Mouse (Mus musculus) forebrain, embryonic 14.5 days (tissue): ENCODE data around the gene Pgap2. TPM values are rescaled to one million over a fixed set of nuclear protein-coding genes. Genes with fewer than 3 reads are reported as not detected.

Experiments used
- ATAC-seq: fragments of 200-750 bp; cut with Nextera tagmentation; 2 replicates; pipeline ENCODE4 v1.8.0; 2017; ENCODE audit warnings: mild to moderate bottlenecking, moderate library complexity
- DNase-seq: peaks from one replicate; pipeline ENCODE4 v3.0.0-alpha.2; 2015; ENCODE audit warnings: low spot score
- H3K27ac ChIP-seq: fragments of 300-500 bp; sonication (generic); 2 replicates; pipeline ENCODE4 v1.5.1; 2014; ENCODE audit warnings: low read depth, mild to moderate bottlenecking, control low read depth, low read length, moderate library complexity
- H3K27me3 ChIP-seq: fragments of 300-500 bp; sonication (generic); replicated peaks from 2 replicates; pipeline ENCODE4 v1.6.1; 2014; ENCODE audit warnings: low read length, control low read depth, mixed read lengths; ENCODE audit not compliant: control insufficient read depth, insufficient read depth
- H3K36me3 ChIP-seq: fragments of 300-500 bp; sonication (generic); 2 replicates; pipeline ENCODE4 v1.6.1; 2014; ENCODE audit warnings: low read length, control low read depth; ENCODE audit not compliant: control insufficient read depth, insufficient read depth
- H3K4me1 ChIP-seq: fragments of 300-500 bp; sonication (generic); 2 replicates; pipeline ENCODE4 v1.6.1; 2014; ENCODE audit warnings: antibody characterized with exemption, low read length, control low read depth; ENCODE audit not compliant: control insufficient read depth, insufficient read depth
- H3K4me2 ChIP-seq: fragments of 300-500 bp; sonication (generic); 2 replicates; pipeline ENCODE4 v1.6.1; 2014; ENCODE audit warnings: mild to moderate bottlenecking, control low read depth, low read length
- H3K4me3 ChIP-seq: fragments of 300-500 bp; sonication (generic); 2 replicates; pipeline ENCODE4 v1.5.1; 2014; ENCODE audit warnings: low read depth, low read length, control low read depth
- H3K9ac ChIP-seq: fragments of 300-500 bp; sonication (generic); 2 replicates; pipeline ENCODE4 v1.6.1; 2014; ENCODE audit warnings: mild to moderate bottlenecking, low read length, control low read depth, moderate library complexity
- H3K9me3 ChIP-seq: fragments of 300-500 bp; sonication (generic); replicated peaks from 2 replicates; pipeline ENCODE4 v1.6.1; 2016; ENCODE audit warnings: low read length, control low read depth, mixed read lengths; ENCODE audit not compliant: control insufficient read depth
- WGBS: fragments of 180-500 bp; shearing (Covaris S2); extraction: QIAGEN DNeasy Blood & Tissue Kit; methylation state at CpG from one replicate; pipeline ENCODE4 v1.1.7; 2014; 5-methylcytosine and 5-hydroxymethylcytosine counted together
- polyA plus RNA-seq: library from polyadenylated mRNA; unstranded; fragments of >200 nt; fragmentation: Nextera tagmentation; extraction: Ambion mirVana; gene quantifications from 2 replicates; pipeline ENCODE4 v1.2.1, GENCODE M21; 2014

Pgap2 gene
- polyA plus RNA-seq, 1 experiment from 2014 or later = 54.1 TPM

GRCm38 (mm10) chr7:102208806-102209363 lies 1.1 kb upstream of the Pgap2 start:
- peaks cover 10% of the 10 kb centered on the region for H3K4me1 ChIP-seq
- ATAC-seq (no peak), DNase-seq (no peak)
- WGBS = 61% methylated on average over 4 of the region's 4 CpGs
- H3K36me3 ChIP-seq = peaks cover 4% of the 10 kb centered on the region; the same call in 1 of the 2 replicates
- H3K9ac ChIP-seq = peak overlapping the region; percentile 85
- no peaks in the 10 kb centered on the region for H3K27me3 ChIP-seq
- peak overlapping the region; percentile 86 for H3K4me3 ChIP-seq
- H3K9me3 ChIP-seq = no peaks in the 10 kb centered on the region
- no peak overlapping the region for H3K27ac ChIP-seq
- H3K4me2 ChIP-seq = peak overlapping the region; percentile 93

GRCm38 (mm10) chr7:102211071-102211470 lies 1.1 kb downstream of the Pgap2 start:
- no peaks in the 10 kb centered on the region for H3K36me3 ChIP-seq
- peak overlapping the region; percentile 90 for H3K27ac ChIP-seq
- H3K4me1 ChIP-seq = peaks cover 10% of the 10 kb centered on the region
- peak overlapping the region; percentile 61 for H3K4me2 ChIP-seq
- H3K9ac ChIP-seq = peak overlapping the region; percentile 70
- ATAC-seq (no peak), DNase-seq (no peak)
- H3K9me3 ChIP-seq = no peaks in the 10 kb centered on the region
- H3K27me3 ChIP-seq = no peaks in the 10 kb centered on the region
- 68% methylated on average over 3 of the region's 3 CpGs for WGBS
- H3K4me3 ChIP-seq = peak overlapping the region; percentile 86

GRCm38 (mm10) chr7:102221899-102222298 lies 11.9 kb downstream of the Pgap2 start:
- H3K9me3 ChIP-seq = no peaks in the 10 kb centered on the region
- H3K27me3 ChIP-seq = no peaks in the 10 kb centered on the region
- H3K4me1 ChIP-seq = no peaks in the 10 kb centered on the region
- peak; percentile 16; the same call in 1 of the 2 replicates for ATAC-seq
- 61% methylated on average over 1 of the region's 1 CpGs for WGBS
- peak; percentile 16 for DNase-seq
- no peak overlapping the region for H3K9ac ChIP-seq
- H3K27ac ChIP-seq = no peak overlapping the region
- peak overlapping the region; percentile 60; the same call in 1 of the 2 replicates for H3K4me3 ChIP-seq
- H3K4me2 ChIP-seq = peak overlapping the region; percentile 88; the same call in 1 of the 2 replicates
- H3K36me3 ChIP-seq = no peaks in the 10 kb centered on the region

- peak; percentile 76 for DNase-seq
- peak; percentile 77 for ATAC-seq
- H3K27me3 ChIP-seq = no peaks in the 10 kb centered on the region
- H3K27ac ChIP-seq = no peak overlapping the region
- H3K4me2 ChIP-seq = peak overlapping the region; percentile 88
- no peaks in the 10 kb centered on the region for H3K9me3 ChIP-seq
- H3K9ac ChIP-seq = peak overlapping the region; percentile 74
- H3K4me1 ChIP-seq = no peaks in the 10 kb centered on the region
- under 1% methylated on average over 6 of the region's 13 CpGs for WGBS
- H3K36me3 ChIP-seq = no peaks in the 10 kb centered on the region
- peak overlapping the region; percentile 60 for H3K4me3 ChIP-seq
Observed at GRCm38 (mm10) chr7:102222336-102222735, 12.3 kb downstream of the Pgap2 start.

- H3K9me3 ChIP-seq = no peaks in the 10 kb centered on the region
- no peaks in the 10 kb centered on the region for H3K27me3 ChIP-seq
- DNase-seq = peak; percentile 70
- peak overlapping the region; percentile 88 for H3K4me2 ChIP-seq
- 0 out of 2 replicates have a peak overlapping the region, but pooled peaks have one; percentile 33 for H3K27ac ChIP-seq
- WGBS = under 1% methylated on average over 27 of the region's 31 CpGs
- H3K4me3 ChIP-seq = peak overlapping the region; percentile 60
- no peaks in the 10 kb centered on the region for H3K36me3 ChIP-seq
- peak overlapping the region; percentile 74 for H3K9ac ChIP-seq
- peak; percentile 91 for ATAC-seq
- no peaks in the 10 kb centered on the region for H3K4me1 ChIP-seq
Observed at GRCm38 (mm10) chr7:102222830-102223556, 13.0 kb downstream of the Pgap2 start.

GRCm38 (mm10) chr7:102223883-102224738 lies 14.1 kb downstream of the Pgap2 start:
- no peak for ATAC-seq
- whole genome bisulfite sequencing = 93% methylated on average over 5 of the region's 5 CpGs
- 0 out of 2 replicates have a peak, but pooled peaks cover 2% of the 10 kb centered on the region for H3K36me3 ChIP-seq
- no peaks in the 10 kb centered on the region for H3K27me3 ChIP-seq
- H3K9me3 ChIP-seq = no peaks in the 10 kb centered on the region
- no peak overlapping the region for H3K4me3 ChIP-seq
- no peak overlapping the region for H3K27ac ChIP-seq
- no peak overlapping the region for H3K9ac ChIP-seq
- H3K4me2 ChIP-seq = no peak overlapping the region
- DNase-seq = no peak
- no peaks in the 10 kb centered on the region for H3K4me1 ChIP-seq

- DNase-seq (no peak), ATAC-seq (no peak)
- Histone ChIP-seq H3K9ac (no peak overlapping the region), H3K36me3 (0 out of 2 replicates have a peak, but pooled peaks cover 8% of the 10 kb centered on the region), H3K27ac (no peak overlapping the region), H3K4me1 (no peaks in the 10 kb centered on the region), H3K9me3 (no peaks in the 10 kb centered on the region), H3K4me3 (no peak overlapping the region), H3K4me2 (no peak overlapping the region), H3K27me3 (no peaks in the 10 kb centered on the region)
- 93% methylated on average over 6 of the region's 6 CpGs for WGBS
Observed at GRCm38 (mm10) chr7:102226051-102226450, 16.0 kb downstream of the Pgap2 start.

GRCm38 (mm10) chr7:102228049-102228670 lies 18.2 kb downstream of the Pgap2 start:
- no peaks in the 10 kb centered on the region for H3K9me3 ChIP-seq
- no peaks in the 10 kb centered on the region for H3K4me1 ChIP-seq
- H3K27ac ChIP-seq = no peak overlapping the region
- no peak overlapping the region for H3K4me3 ChIP-seq
- WGBS = 94% methylated on average over 4 of the region's 4 CpGs
- H3K4me2 ChIP-seq = no peak overlapping the region
- no peak for ATAC-seq
- H3K9ac ChIP-seq = no peak overlapping the region
- no peak for DNase-seq
- no peaks in the 10 kb centered on the region for H3K27me3 ChIP-seq
- 0 out of 2 replicates have a peak, but pooled peaks cover 8% of the 10 kb centered on the region for H3K36me3 ChIP-seq
